Mouse (Mus musculus): ENCODE data around the gene Olfr479. TPM values are rescaled to one million over a fixed set of nuclear protein-coding genes. Genes with fewer than 3 reads are reported as not detected.

The Olfr479 gene
- polyA plus RNA-seq, 1 experiment = not detected

DNA sequence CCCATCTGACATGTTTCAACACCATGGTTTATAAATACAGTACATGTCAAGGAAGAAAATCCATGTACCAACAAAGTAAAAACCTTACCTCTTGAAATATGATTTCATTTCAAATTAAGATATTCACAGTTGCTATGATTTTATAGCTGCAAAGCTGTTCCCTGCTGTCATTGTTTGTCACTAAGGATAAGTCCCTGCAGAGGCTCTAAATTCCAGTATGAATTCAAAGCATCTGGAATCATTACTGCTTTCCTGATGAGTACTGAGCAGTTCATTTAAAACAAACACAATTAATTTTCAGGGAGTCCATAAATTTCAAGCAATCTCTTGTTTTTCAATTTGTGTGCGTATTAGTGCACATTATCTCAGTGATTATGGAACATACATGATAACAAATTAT, 47.0 kb downstream of the Olfr479 start, which contains the start of gene Olfr482:
TSS of gene Olfr482 (minus strand) at position 101 of the 400 bp plus-strand sequence.
- no peak within 1 kb of the TSS for H3K4me3 ChIP-seq
- no peaks in the 10 kb centered on the region for H3K27me3 ChIP-seq (ENCODE audit: control insufficient read depth, insufficient read depth, insufficient read length)
- H3K36me3 ChIP-seq (ENCODE audit: control insufficient read depth, insufficient read depth) = no peaks in the 10 kb centered on the region
- no peak within 1 kb of the TSS for H3K4me2 ChIP-seq (ENCODE audit: low read depth)
- H3ac ChIP-seq (ENCODE audit: control insufficient read depth, insufficient read length) = no peak within 1 kb of the TSS
- TF ChIP-seq MAX (IDR thresholded peaks at IDR 0.05; ENCODE audit: low read depth) (no peak), MYOG (IDR thresholded peaks at IDR 0.05; ENCODE audit: control insufficient read depth in 1 of 3, insufficient read depth in 1 of 3, insufficient read length in 2 of 3, low read depth in 2 of 3) (no peak), POLR2AphosphoS2 (IDR thresholded peaks at IDR 0.05; ENCODE audit: insufficient read length, low read depth) (no peak), REST (IDR thresholded peaks at IDR 0.05; ENCODE audit: insufficient read depth, insufficient read length) (no peak), MYOD1 (IDR thresholded peaks at IDR 0.05; ENCODE audit: control insufficient read depth in 1 of 3, insufficient read length in 2 of 3, low read depth in 2 of 3) (no peak), E2F4 (IDR thresholded peaks at IDR 0.05; ENCODE audit: insufficient read depth) (no peak), TCF12 (IDR thresholded peaks at IDR 0.05; ENCODE audit: insufficient read depth, poor library complexity, severe bottlenecking) (no peak), POLR2A (IDR thresholded peaks at IDR 0.05; ENCODE audit: insufficient read length, low read depth) (no peak), CEBPB (IDR thresholded peaks at IDR 0.05; ENCODE audit: insufficient read depth, poor library complexity, severe bottlenecking) (no peak), USF1 (IDR thresholded peaks at IDR 0.05; ENCODE audit: low read depth) (no peak), SRF (IDR thresholded peaks at IDR 0.05; ENCODE audit: control insufficient read depth, insufficient read length, low read depth) (no peak), TCF3 (IDR thresholded peaks at IDR 0.05; ENCODE audit: insufficient read length, low read depth) (no peak)
- H3K79me2 ChIP-seq (ENCODE audit: control insufficient read depth, insufficient read depth) = no peaks in the 10 kb centered on the region

DNA sequence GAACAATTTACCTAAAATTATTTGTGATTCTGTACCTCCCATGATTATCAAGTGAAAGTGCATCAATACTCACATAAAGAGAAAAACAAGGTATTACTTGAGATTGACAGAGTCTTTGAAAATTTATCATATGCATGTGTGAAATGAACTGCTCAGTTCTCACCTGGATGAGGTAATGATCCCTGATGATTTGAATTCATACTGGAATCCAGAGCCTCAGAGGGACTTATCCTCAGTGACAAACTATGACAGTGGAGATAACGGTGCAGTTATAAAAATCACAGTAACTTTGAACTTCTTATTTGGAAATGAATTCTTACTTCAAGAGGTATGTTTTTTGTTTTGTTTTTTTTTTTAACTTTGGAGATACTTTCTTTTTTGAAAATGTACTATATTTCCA, 50.1 kb downstream of the Olfr479 start, which contains the start of gene Olfr483:
TSS of gene Olfr483 (plus strand) at position 301 of the 400 bp plus-strand sequence.
- H3K4me2 ChIP-seq (ENCODE audit: low read depth) = no peak within 1 kb of the TSS
- no peak for TF ChIP-seq MYOG (IDR thresholded peaks at IDR 0.05; ENCODE audit: control insufficient read depth in 1 of 3, insufficient read depth in 1 of 3, insufficient read length in 2 of 3, low read depth in 2 of 3)
- TF ChIP-seq E2F4 (IDR thresholded peaks at IDR 0.05; ENCODE audit: insufficient read depth) = no peak
- TF ChIP-seq MAX (IDR thresholded peaks at IDR 0.05; ENCODE audit: low read depth) = no peak
- no peak for TF ChIP-seq SRF (IDR thresholded peaks at IDR 0.05; ENCODE audit: control insufficient read depth, insufficient read length, low read depth)
- TF ChIP-seq POLR2AphosphoS2 (IDR thresholded peaks at IDR 0.05; ENCODE audit: insufficient read length, low read depth) = no peak
- TF ChIP-seq CEBPB (IDR thresholded peaks at IDR 0.05; ENCODE audit: insufficient read depth, poor library complexity, severe bottlenecking) = no peak
- TF ChIP-seq POLR2A (IDR thresholded peaks at IDR 0.05; ENCODE audit: insufficient read length, low read depth) = no peak
- no peak for TF ChIP-seq TCF12 (IDR thresholded peaks at IDR 0.05; ENCODE audit: insufficient read depth, poor library complexity, severe bottlenecking)
- no peaks in the 10 kb centered on the region for H3K36me3 ChIP-seq (ENCODE audit: control insufficient read depth, insufficient read depth)
- no peaks in the 10 kb centered on the region for H3K27me3 ChIP-seq (ENCODE audit: control insufficient read depth, insufficient read depth, insufficient read length)
- no peak within 1 kb of the TSS for H3ac ChIP-seq (ENCODE audit: control insufficient read depth, insufficient read length)
- H3K4me3 ChIP-seq = no peak within 1 kb of the TSS
- H3K79me2 ChIP-seq (ENCODE audit: control insufficient read depth, insufficient read depth) = no peaks in the 10 kb centered on the region

Other genes with a start within 250 kb of the Olfr479 start
- gene Ovch2, start 249.5 kb upstream of the Olfr479 start, polyA plus RNA-seq (2012; fragmentation: generic; extraction: Trizol) = not detected
- not detected for gene Olfr467, start 238.4 kb upstream of the Olfr479 start, polyA plus RNA-seq (2012; fragmentation: generic; extraction: Trizol)
- gene Olfr469, start 225.2 kb upstream of the Olfr479 start, polyA plus RNA-seq (2012; fragmentation: generic; extraction: Trizol) = not detected
- gene Olfr470, start 203.2 kb upstream of the Olfr479 start, polyA plus RNA-seq (2012; fragmentation: generic; extraction: Trizol) = not detected
- gene Olfr472, start 152.8 kb upstream of the Olfr479 start, polyA plus RNA-seq (2012; fragmentation: generic; extraction: Trizol) = not detected
- gene Olfr473, start 120.2 kb upstream of the Olfr479 start, polyA plus RNA-seq (2012; fragmentation: generic; extraction: Trizol) = not detected
- not detected for gene Olfr474, start 96.0 kb upstream of the Olfr479 start, polyA plus RNA-seq (2012; fragmentation: generic; extraction: Trizol)
- not detected for gene Olfr476, start 85.9 kb upstream of the Olfr479 start, polyA plus RNA-seq (2012; fragmentation: generic; extraction: Trizol)
- gene Olfr477, start 64.0 kb upstream of the Olfr479 start, polyA plus RNA-seq (2012; fragmentation: generic; extraction: Trizol) = not detected
- gene Olfr478, start 16.7 kb upstream of the Olfr479 start, polyA plus RNA-seq (2012; fragmentation: generic; extraction: Trizol) = not detected
- not detected for gene Olfr480, start 16.7 kb downstream of the Olfr479 start, polyA plus RNA-seq (2012; fragmentation: generic; extraction: Trizol)
- gene Olfr481, start 29.2 kb downstream of the Olfr479 start, polyA plus RNA-seq (2012; fragmentation: generic; extraction: Trizol) = not detected
- gene Olfr482, start 46.9 kb downstream of the Olfr479 start, polyA plus RNA-seq (2012; fragmentation: generic; extraction: Trizol) = 0.02 TPM
- not detected for gene Olfr483, start 50.2 kb downstream of the Olfr479 start, polyA plus RNA-seq (2012; fragmentation: generic; extraction: Trizol)
- not detected for gene Olfr484, start 76.8 kb downstream of the Olfr479 start, polyA plus RNA-seq (2012; fragmentation: generic; extraction: Trizol)
- gene Olfr485, start 109.2 kb downstream of the Olfr479 start, polyA plus RNA-seq (2012; fragmentation: generic; extraction: Trizol) = not detected
- gene Olfr486, start 122.0 kb downstream of the Olfr479 start, polyA plus RNA-seq (2012; fragmentation: generic; extraction: Trizol) = not detected
- gene Olfr487, start 163.9 kb downstream of the Olfr479 start, polyA plus RNA-seq (2012; fragmentation: generic; extraction: Trizol) = not detected
- not detected for gene Olfr488, start 207.7 kb downstream of the Olfr479 start, polyA plus RNA-seq (2012; fragmentation: generic; extraction: Trizol)
- not detected for gene Olfr490, start 238.2 kb downstream of the Olfr479 start, polyA plus RNA-seq (2012; fragmentation: generic; extraction: Trizol)

Data from myocyte (in vitro differentiated cells).